Mouse (Mus musculus): ENCODE measurements around the gene Cfap44. TPM values are rescaled to one million over a fixed set of nuclear protein-coding genes. Genes with fewer than 3 reads are reported as not detected.

Gene Cfap44
- polyA plus RNA-seq, 1 experiment from 2014 or later: 5.1 TPM

GRCm38 (mm10) chr16:44380006-44380405, 14.6 kb upstream of the Cfap44 start:
- no peak overlapping the region for H3K9ac ChIP-seq (ENCODE audit: low read depth, low read length)
- no peak overlapping the region for H3K4me2 ChIP-seq (ENCODE audit: low read length)
- H3K27ac ChIP-seq (ENCODE audit: low read depth, low read length): no peak overlapping the region
- H3K4me3 ChIP-seq (ENCODE audit: low read length): no peak overlapping the region
- 59% methylated on average over 4 of the region's 4 CpGs for WGBS
- H3K4me1 ChIP-seq (ENCODE audit: control insufficient read depth, insufficient read depth, low read depth, low read length): no peaks in the 10 kb centered on the region
- H3K36me3 ChIP-seq (ENCODE audit: control insufficient read depth, insufficient read depth, low read length): no peaks in the 10 kb centered on the region
- H3K9me3 ChIP-seq (ENCODE audit: control insufficient read depth, low read length): no peaks in the 10 kb centered on the region
- H3K27me3 ChIP-seq (replicated peaks; ENCODE audit: control insufficient read depth, insufficient read depth, low read length): no peaks in the 10 kb centered on the region
- ATAC-seq: no peak

GRCm38 (mm10) chr16:44381578-44381977, 13.0 kb upstream of the Cfap44 start:
- Histone ChIP-seq H3K4me1 (ENCODE audit: control insufficient read depth, insufficient read depth, low read depth, low read length) (no peaks in the 10 kb centered on the region), H3K4me3 (ENCODE audit: low read length) (no peak overlapping the region), H3K27ac (ENCODE audit: low read depth, low read length) (no peak overlapping the region), H3K9me3 (ENCODE audit: control insufficient read depth, low read length) (no peaks in the 10 kb centered on the region), H3K4me2 (ENCODE audit: low read length) (no peak overlapping the region), H3K27me3 (replicated peaks; ENCODE audit: control insufficient read depth, insufficient read depth, low read length) (no peaks in the 10 kb centered on the region), H3K9ac (ENCODE audit: low read depth, low read length) (no peak overlapping the region), H3K36me3 (ENCODE audit: control insufficient read depth, insufficient read depth, low read length) (no peaks in the 10 kb centered on the region)
- 11% methylated on average over 5 of the region's 5 CpGs for WGBS
- ATAC-seq: no peak

- Histone ChIP-seq H3K4me2 (ENCODE audit: low read length) (no peak overlapping the region), H3K36me3 (ENCODE audit: control insufficient read depth, insufficient read depth, low read length) (no peaks in the 10 kb centered on the region), H3K9ac (ENCODE audit: low read depth, low read length) (no peak overlapping the region), H3K27me3 (replicated peaks; ENCODE audit: control insufficient read depth, insufficient read depth, low read length) (no peaks in the 10 kb centered on the region), H3K4me3 (ENCODE audit: low read length) (no peak overlapping the region), H3K4me1 (ENCODE audit: control insufficient read depth, insufficient read depth, low read depth, low read length) (no peaks in the 10 kb centered on the region), H3K9me3 (ENCODE audit: control insufficient read depth, low read length) (no peaks in the 10 kb centered on the region), H3K27ac (ENCODE audit: low read depth, low read length) (no peak overlapping the region)
- 8% methylated on average over 2 of the region's 2 CpGs for WGBS
- ATAC-seq: peak; percentile 90
Observed at GRCm38 (mm10) chr16:44383549-44383948, 11.0 kb upstream of the Cfap44 start.

- ATAC-seq: no peak
- H3K36me3 ChIP-seq (ENCODE audit: control insufficient read depth, insufficient read depth, low read length): peaks cover 4% of the 10 kb centered on the region; the same call in 1 of the 2 replicates
- H3K9me3 ChIP-seq (ENCODE audit: control insufficient read depth, low read length): no peaks in the 10 kb centered on the region
- no peak overlapping the region for H3K27ac ChIP-seq (ENCODE audit: low read depth, low read length)
- no peak overlapping the region for H3K9ac ChIP-seq (ENCODE audit: low read depth, low read length)
- H3K4me2 ChIP-seq (ENCODE audit: low read length): no peak overlapping the region
- H3K4me3 ChIP-seq (ENCODE audit: low read length): no peak overlapping the region
- 82% methylated on average over 1 of the region's 1 CpGs for WGBS
- H3K4me1 ChIP-seq (ENCODE audit: control insufficient read depth, insufficient read depth, low read depth, low read length): no peaks in the 10 kb centered on the region
- no peaks in the 10 kb centered on the region for H3K27me3 ChIP-seq (replicated peaks; ENCODE audit: control insufficient read depth, insufficient read depth, low read length)
Observed at GRCm38 (mm10) chr16:44384251-44384650, 10.3 kb upstream of the Cfap44 start.

GRCm38 (mm10) chr16:44391877-44392548, 2.6 kb upstream of the Cfap44 start:
- 33% methylated on average over 9 of the region's 9 CpGs for WGBS
- peaks cover 6% of the 10 kb centered on the region; the same call in 1 of the 2 replicates for H3K4me1 ChIP-seq (ENCODE audit: control insufficient read depth, insufficient read depth, low read depth, low read length)
- no peaks in the 10 kb centered on the region for H3K27me3 ChIP-seq (replicated peaks; ENCODE audit: control insufficient read depth, insufficient read depth, low read length)
- H3K9ac ChIP-seq (ENCODE audit: low read depth, low read length): no peak overlapping the region
- no peaks in the 10 kb centered on the region for H3K9me3 ChIP-seq (ENCODE audit: control insufficient read depth, low read length)
- ATAC-seq: 0 out of 2 replicates have a peak, but pooled peaks have one; percentile 19
- H3K27ac ChIP-seq (ENCODE audit: low read depth, low read length): no peak overlapping the region
- H3K36me3 ChIP-seq (ENCODE audit: control insufficient read depth, insufficient read depth, low read length): peaks cover 4% of the 10 kb centered on the region; the same call in 1 of the 2 replicates
- peak overlapping the region; percentile 10; the same call in 1 of the 2 replicates for H3K4me2 ChIP-seq (ENCODE audit: low read length)
- H3K4me3 ChIP-seq (ENCODE audit: low read length): no peak overlapping the region

GRCm38 (mm10) chr16:44404933-44405332, 10.3 kb downstream of the Cfap44 start:
- no peak overlapping the region for H3K4me2 ChIP-seq (ENCODE audit: low read length)
- H3K4me3 ChIP-seq (ENCODE audit: low read length): no peak overlapping the region
- WGBS: 97% methylated on average over 5 of the region's 5 CpGs
- no peak overlapping the region for H3K9ac ChIP-seq (ENCODE audit: low read depth, low read length)
- 0 out of 2 replicates have a peak, but pooled peaks cover 2% of the 10 kb centered on the region for H3K36me3 ChIP-seq (ENCODE audit: control insufficient read depth, insufficient read depth, low read length)
- H3K27me3 ChIP-seq (replicated peaks; ENCODE audit: control insufficient read depth, insufficient read depth, low read length): no peaks in the 10 kb centered on the region
- H3K4me1 ChIP-seq (ENCODE audit: control insufficient read depth, insufficient read depth, low read depth, low read length): no peaks in the 10 kb centered on the region
- H3K27ac ChIP-seq (ENCODE audit: low read depth, low read length): no peak overlapping the region
- ATAC-seq: no peak
- peaks cover 9% of the 10 kb centered on the region for H3K9me3 ChIP-seq (ENCODE audit: control insufficient read depth, low read length)

GRCm38 (mm10) chr16:44407211-44407610, 12.6 kb downstream of the Cfap44 start:
- no peak overlapping the region for H3K27ac ChIP-seq (ENCODE audit: low read depth, low read length)
- WGBS: 88% methylated on average over 5 of the region's 5 CpGs

GRCm38 (mm10) chr16:44408290-44408689, 13.7 kb downstream of the Cfap44 start:
- H3K4me2 ChIP-seq (ENCODE audit: low read length): no peak overlapping the region
- H3K27me3 ChIP-seq (replicated peaks; ENCODE audit: control insufficient read depth, insufficient read depth, low read length): no peaks in the 10 kb centered on the region
- H3K27ac ChIP-seq (ENCODE audit: low read depth, low read length): no peak overlapping the region
- peaks cover 9% of the 10 kb centered on the region for H3K9me3 ChIP-seq (ENCODE audit: control insufficient read depth, low read length)
- 0 out of 2 replicates have a peak, but pooled peaks cover 2% of the 10 kb centered on the region for H3K36me3 ChIP-seq (ENCODE audit: control insufficient read depth, insufficient read depth, low read length)
- no peak overlapping the region for H3K9ac ChIP-seq (ENCODE audit: low read depth, low read length)
- H3K4me1 ChIP-seq (ENCODE audit: control insufficient read depth, insufficient read depth, low read depth, low read length): no peaks in the 10 kb centered on the region
- no peak for ATAC-seq
- H3K4me3 ChIP-seq (ENCODE audit: low read length): no peak overlapping the region
- WGBS: 97% methylated on average over 2 of the region's 2 CpGs

More at GRCm38 (mm10) chr16:44407211-44407610, 12.6 kb downstream of the Cfap44 start:
- ATAC-seq: no peak
- Histone ChIP-seq H3K36me3 (ENCODE audit: control insufficient read depth, insufficient read depth, low read length) (0 out of 2 replicates have a peak, but pooled peaks cover 2% of the 10 kb centered on the region), H3K4me2 (ENCODE audit: low read length) (no peak overlapping the region), H3K4me1 (ENCODE audit: control insufficient read depth, insufficient read depth, low read depth, low read length) (no peaks in the 10 kb centered on the region), H3K27me3 (replicated peaks; ENCODE audit: control insufficient read depth, insufficient read depth, low read length) (no peaks in the 10 kb centered on the region), H3K4me3 (ENCODE audit: low read length) (no peak overlapping the region), H3K9me3 (ENCODE audit: control insufficient read depth, low read length) (peaks cover 9% of the 10 kb centered on the region), H3K9ac (ENCODE audit: low read depth, low read length) (no peak overlapping the region)

- ATAC-seq: no peak
- Histone ChIP-seq H3K36me3 (ENCODE audit: control insufficient read depth, insufficient read depth, low read length) (no peaks in the 10 kb centered on the region), H3K9me3 (ENCODE audit: control insufficient read depth, low read length) (no peaks in the 10 kb centered on the region), H3K27ac (ENCODE audit: low read depth, low read length) (no peak overlapping the region), H3K9ac (ENCODE audit: low read depth, low read length) (no peak overlapping the region), H3K4me3 (ENCODE audit: low read length) (no peak overlapping the region), H3K4me1 (ENCODE audit: control insufficient read depth, insufficient read depth, low read depth, low read length) (no peaks in the 10 kb centered on the region), H3K27me3 (replicated peaks; ENCODE audit: control insufficient read depth, insufficient read depth, low read length) (no peaks in the 10 kb centered on the region), H3K4me2 (ENCODE audit: low read length) (no peak overlapping the region)
- 60% methylated on average over 6 of the region's 6 CpGs for WGBS
Observed at GRCm38 (mm10) chr16:44410176-44410575, 15.6 kb downstream of the Cfap44 start.
